Mouse (Mus musculus) ES-Bruce4 (cell line): Measurements from ENCODE around the gene Fam83f.

Experiments
- CTCF ChIP-seq: IDR thresholded peaks from one replicate; pipeline ENCODE4 v1.8.1; 2011; ENCODE audit warnings: low read depth, low read length
- EP300 ChIP-seq: IDR thresholded peaks from 2 replicates; pipeline ENCODE4 v1.6.1; 2011; ENCODE audit warnings: low read depth, low read length; ENCODE audit not compliant: insufficient read depth
- POLR2A ChIP-seq: IDR thresholded peaks from one replicate; pipeline ENCODE4 v1.8.1; 2011; ENCODE audit warnings: low read length; ENCODE audit not compliant: insufficient read depth

DNA sequence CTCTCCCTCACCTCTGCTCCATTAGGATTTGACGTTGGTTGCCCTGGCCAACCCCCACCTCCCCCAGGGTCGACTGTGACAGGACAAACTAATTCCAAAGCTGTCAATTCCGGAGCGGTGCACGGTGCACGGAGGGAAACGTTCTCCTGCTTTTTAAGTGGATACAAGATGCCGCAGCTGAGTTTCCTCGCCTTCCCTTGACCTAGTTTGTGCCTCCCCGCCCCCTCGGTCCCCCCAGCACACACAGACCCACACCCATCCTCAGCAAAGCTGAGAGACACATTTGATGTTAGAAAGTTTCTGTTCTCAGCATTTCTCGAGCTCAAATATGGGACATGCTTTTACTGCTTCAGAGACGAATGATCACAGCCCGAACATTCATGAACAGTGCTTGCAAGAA, 40.9 kb upstream of the Fam83f start:
- TF ChIP-seq CTCF (no peak), POLR2A (no peak), EP300 (no peak)
